Mouse (Mus musculus): ENCODE measurements around the gene Il22ra1. TPM values are rescaled to one million over a fixed set of nuclear protein-coding genes. Genes with fewer than 3 reads are reported as not detected.
A peak's percentile ranks its signal among the peaks of the same experiment; 100 is the strongest.

Gene Il22ra1
- polyA plus RNA-seq, 1 experiment from 2014 or later, result not detected

- no peaks in the 10 kb centered on the region for H3K27me3 ChIP-seq (ENCODE audit: control insufficient read depth, insufficient read depth, low read length)
- H3K27ac ChIP-seq (replicated peaks; ENCODE audit: low read depth, low read length), result no peak overlapping the region
- WGBS, result 32% methylated on average over 11 of the region's 11 CpGs
- no peak overlapping the region for H3K4me2 ChIP-seq (ENCODE audit: low read depth, low read length)
- H3K4me1 ChIP-seq (ENCODE audit: control insufficient read depth, insufficient read depth, low read length), result no peaks in the 10 kb centered on the region; the same call in 1 of the 2 replicates
- ATAC-seq (replicated peaks; ENCODE audit: insufficient number of reproducible peaks, low FRiP score, low TSS enrichment, low read depth) (no peak), DNase-seq (ENCODE audit: low spot score) (peak; percentile 8)
- no peak overlapping the region for H3K4me3 ChIP-seq (ENCODE audit: low read depth, low read length)
- no peaks in the 10 kb centered on the region for H3K36me3 ChIP-seq (replicated peaks; ENCODE audit: control insufficient read depth, insufficient read depth, low read depth, low read length)
- no peaks in the 10 kb centered on the region for H3K9me3 ChIP-seq (replicated peaks; ENCODE audit: control insufficient read depth, low read length)
- H3K9ac ChIP-seq (replicated peaks; ENCODE audit: low read length), result no peak overlapping the region
These were observed 70.0 kb downstream of the Il22ra1 start for GRCm38 (mm10) chr4:135797931-135798330.

- no peak overlapping the region for H3K9ac ChIP-seq (replicated peaks; ENCODE audit: low read length)
- no peak overlapping the region for H3K27ac ChIP-seq (replicated peaks; ENCODE audit: low read depth, low read length)
- H3K4me3 ChIP-seq (ENCODE audit: low read depth, low read length), result no peak overlapping the region
- 21% methylated on average over 8 of the region's 8 CpGs for WGBS
- H3K4me2 ChIP-seq (ENCODE audit: low read depth, low read length), result no peak overlapping the region
- ATAC-seq (replicated peaks; ENCODE audit: insufficient number of reproducible peaks, low FRiP score, low TSS enrichment, low read depth) (no peak), DNase-seq (ENCODE audit: low spot score) (peak; percentile 93)
- no peaks in the 10 kb centered on the region; the same call in 1 of the 2 replicates for H3K4me1 ChIP-seq (ENCODE audit: control insufficient read depth, insufficient read depth, low read length)
- H3K27me3 ChIP-seq (ENCODE audit: control insufficient read depth, insufficient read depth, low read length), result no peaks in the 10 kb centered on the region
- H3K36me3 ChIP-seq (replicated peaks; ENCODE audit: control insufficient read depth, insufficient read depth, low read depth, low read length), result no peaks in the 10 kb centered on the region
- H3K9me3 ChIP-seq (replicated peaks; ENCODE audit: control insufficient read depth, low read length), result no peaks in the 10 kb centered on the region
These were observed 73.6 kb downstream of the Il22ra1 start for GRCm38 (mm10) chr4:135801543-135801942.

Other genes with a start within 250 kb of the Il22ra1 start
- gene Stpg1, start 233.4 kb upstream of the Il22ra1 start, polyA plus RNA-seq (2014; fragmentation: Nextera tagmentation; extraction: Ambion mirVana), result 0.08 and 0.32 TPM in 2 replicates
- 2.6 and 3.0 TPM in 2 replicates for gene Nipal3, start 233.1 kb upstream of the Il22ra1 start, polyA plus RNA-seq (2014; fragmentation: Nextera tagmentation; extraction: Ambion mirVana)
- gene Grhl3, start 154.5 kb upstream of the Il22ra1 start, polyA plus RNA-seq (2014; fragmentation: Nextera tagmentation; extraction: Ambion mirVana), result 10.1 and 13.0 TPM in 2 replicates
- gene Ifnlr1, start 41.9 kb upstream of the Il22ra1 start, polyA plus RNA-seq (2014; fragmentation: Nextera tagmentation; extraction: Ambion mirVana), result 0.59 and 0.70 TPM in 2 replicates
- 0.31 TPM in 1 of 2 replicates, not detected in the other for gene Myom3, start 31.5 kb downstream of the Il22ra1 start, polyA plus RNA-seq (2014; fragmentation: Nextera tagmentation; extraction: Ambion mirVana)
- gene Srsf10, start 127.6 kb downstream of the Il22ra1 start, polyA plus RNA-seq (2014; fragmentation: Nextera tagmentation; extraction: Ambion mirVana), result 421 and 489 TPM in 2 replicates
- 227 and 251 TPM in 2 replicates for gene Pnrc2, start 145.7 kb downstream of the Il22ra1 start, polyA plus RNA-seq (2014; fragmentation: Nextera tagmentation; extraction: Ambion mirVana)
- gene Cnr2, start 167.2 kb downstream of the Il22ra1 start, polyA plus RNA-seq (2014; fragmentation: Nextera tagmentation; extraction: Ambion mirVana), result 0.25 and 0.43 TPM in 2 replicates
- 39.2 and 45.5 TPM in 2 replicates for gene Fuca1, start 192.6 kb downstream of the Il22ra1 start, polyA plus RNA-seq (2014; fragmentation: Nextera tagmentation; extraction: Ambion mirVana)
- gene Hmgcl, start 218.3 kb downstream of the Il22ra1 start, polyA plus RNA-seq (2014; fragmentation: Nextera tagmentation; extraction: Ambion mirVana), result 67.0 and 76.0 TPM in 2 replicates
- gene Gale, start 235.6 kb downstream of the Il22ra1 start, polyA plus RNA-seq (2014; fragmentation: Nextera tagmentation; extraction: Ambion mirVana), result 23.1 and 25.8 TPM in 2 replicates
- 99.6 and 114 TPM in 2 replicates for gene Lypla2, start 244.5 kb downstream of the Il22ra1 start, polyA plus RNA-seq (2014; fragmentation: Nextera tagmentation; extraction: Ambion mirVana)

Measured in embryonic facial prominence, embryonic 11.5 days (tissue).